Mouse (Mus musculus): ENCODE results near the gene Chic1. TPM values are rescaled to one million over a fixed set of nuclear protein-coding genes. Genes with fewer than 3 reads are reported as not detected.

The Chic1 gene
- total RNA-seq (2014; rRNA removed) (9.7 and 13.7 TPM in 2 replicates), polyA plus RNA-seq (2015; fragmentation: Nextera tagmentation; extraction: Ambion mirVana) (3.3 and 5.1 TPM in 2 replicates)

DNA sequence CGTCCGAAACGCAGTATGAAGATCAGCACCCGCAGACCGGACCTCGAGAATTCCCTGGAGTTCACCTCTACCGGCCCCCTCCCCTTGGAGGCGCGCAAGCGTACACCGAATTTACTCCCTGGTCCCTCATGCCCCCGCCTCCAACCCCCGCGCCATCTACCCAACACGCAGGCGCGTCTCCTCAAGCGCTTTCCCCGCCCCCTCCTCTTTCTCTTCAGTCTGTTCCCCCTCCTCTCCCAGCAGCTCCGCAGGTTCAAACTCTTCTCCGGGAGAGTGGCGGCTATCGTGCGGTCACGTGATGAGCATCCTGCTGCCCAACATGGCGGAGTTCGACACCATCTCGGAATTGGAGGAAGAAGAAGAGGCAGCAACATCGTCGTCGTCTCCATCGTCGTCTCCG lies at the start of gene Chic1:
TSS of gene Chic1 (plus strand) at position 190 of the 400 bp plus-strand sequence.
- DNase-seq (ENCODE audit: low spot score) (peak; percentile 92), ATAC-seq (ENCODE audit: low FRiP score) (peak; percentile 97)
- peak within 1 kb of the TSS; percentile 74 for H3K27ac ChIP-seq (ENCODE audit: low read depth, low read length)
- no peak for TF ChIP-seq CTCF (IDR thresholded peaks at IDR 0.05)
- WGBS = 16% methylated on average over 34 of the region's 34 CpGs
- no peaks in the 10 kb centered on the region for H3K36me3 ChIP-seq (ENCODE audit: insufficient read depth, low read length)
- H3K4me3 ChIP-seq (ENCODE audit: low read depth, low read length) = peak within 1 kb of the TSS; percentile 54
- peaks cover 20% of the 10 kb centered on the region; the same call in 1 of the 2 replicates for H3K27me3 ChIP-seq (ENCODE audit: insufficient read depth, low read length)
- H3K9ac ChIP-seq (replicated peaks; ENCODE audit: low read length, poor library complexity, severe bottlenecking) = peak within 1 kb of the TSS; percentile 81
- H3K9me3 ChIP-seq (ENCODE audit: low read length) = no peaks in the 10 kb centered on the region
- peak within 1 kb of the TSS; percentile 44 for H3K4me2 ChIP-seq (ENCODE audit: low read depth, low read length, poor library complexity, severe bottlenecking)
- H3K4me1 ChIP-seq (ENCODE audit: insufficient read depth, low read length) = no peaks in the 10 kb centered on the region

- no peaks in the 10 kb centered on the region for H3K9me3 ChIP-seq (ENCODE audit: low read length)
- WGBS = 74% methylated on average over 1 of the region's 1 CpGs
Measured at GRCm38 (mm10) chrX:103308262-103308661, 48.0 kb upstream of the Chic1 start.

GRCm38 (mm10) chrX:103311723-103312122 lies 44.6 kb upstream of the Chic1 start:
- ATAC-seq (ENCODE audit: low FRiP score) (no peak), DNase-seq (ENCODE audit: low spot score) (no peak)
- no peak overlapping the region for H3K4me3 ChIP-seq (ENCODE audit: low read depth, low read length)
- H3K4me1 ChIP-seq (ENCODE audit: insufficient read depth, low read length) = no peaks in the 10 kb centered on the region
- WGBS = 94% methylated on average over 3 of the region's 3 CpGs
- no peak overlapping the region for H3K9ac ChIP-seq (replicated peaks; ENCODE audit: low read length, poor library complexity, severe bottlenecking)
- no peaks in the 10 kb centered on the region for H3K36me3 ChIP-seq (ENCODE audit: insufficient read depth, low read length)
- H3K27me3 ChIP-seq (ENCODE audit: insufficient read depth, low read length) = peaks cover 8% of the 10 kb centered on the region; the same call in 1 of the 2 replicates
- TF ChIP-seq CTCF (IDR thresholded peaks at IDR 0.05) = no peak
- no peak overlapping the region for H3K4me2 ChIP-seq (ENCODE audit: low read depth, low read length, poor library complexity, severe bottlenecking)
- no peak overlapping the region for H3K27ac ChIP-seq (ENCODE audit: low read depth, low read length)
- H3K9me3 ChIP-seq (ENCODE audit: low read length) = no peaks in the 10 kb centered on the region

More at GRCm38 (mm10) chrX:103308262-103308661, 48.0 kb upstream of the Chic1 start:
- no peaks in the 10 kb centered on the region for H3K36me3 ChIP-seq (ENCODE audit: insufficient read depth, low read length)
- H3K4me2 ChIP-seq (ENCODE audit: low read depth, low read length, poor library complexity, severe bottlenecking) = no peak overlapping the region
- no peak overlapping the region for H3K4me3 ChIP-seq (ENCODE audit: low read depth, low read length)
- H3K27ac ChIP-seq (ENCODE audit: low read depth, low read length) = no peak overlapping the region
- no peaks in the 10 kb centered on the region for H3K4me1 ChIP-seq (ENCODE audit: insufficient read depth, low read length)
- TF ChIP-seq CTCF (IDR thresholded peaks at IDR 0.05) = no peak
- no peak overlapping the region for H3K9ac ChIP-seq (replicated peaks; ENCODE audit: low read length, poor library complexity, severe bottlenecking)
- ATAC-seq (ENCODE audit: low FRiP score) (no peak), DNase-seq (ENCODE audit: low spot score) (no peak)
- peaks cover 11% of the 10 kb centered on the region; the same call in 1 of the 2 replicates for H3K27me3 ChIP-seq (ENCODE audit: insufficient read depth, low read length)

DNA sequence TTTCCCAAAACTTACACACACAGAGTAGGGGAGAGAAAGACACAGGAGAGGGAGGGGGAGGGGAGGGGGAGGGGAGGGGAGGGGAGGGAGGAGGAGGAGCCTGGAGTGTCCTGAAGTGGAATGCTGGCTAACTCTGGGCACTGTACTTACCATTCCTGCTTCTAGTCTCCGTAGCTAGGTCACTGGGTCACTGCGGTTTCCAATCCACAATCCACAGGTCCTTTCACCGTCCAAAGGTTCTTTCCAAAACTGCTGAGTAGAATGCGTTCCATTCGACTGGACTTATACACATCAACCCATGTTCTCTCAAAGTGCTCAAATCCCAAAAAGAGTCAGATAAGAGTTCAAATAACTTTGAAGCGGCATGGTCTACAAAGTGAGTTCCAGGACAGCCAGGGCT lies 42.1 kb upstream of the Chic1 start:
- TF ChIP-seq CTCF (IDR thresholded peaks at IDR 0.05) = no peak
- Histone ChIP-seq H3K4me2 (ENCODE audit: low read depth, low read length, poor library complexity, severe bottlenecking) (no peak overlapping the region), H3K4me3 (ENCODE audit: low read depth, low read length) (no peak overlapping the region), H3K36me3 (ENCODE audit: insufficient read depth, low read length) (no peaks in the 10 kb centered on the region), H3K9ac (replicated peaks; ENCODE audit: low read length, poor library complexity, severe bottlenecking) (no peak overlapping the region), H3K9me3 (ENCODE audit: low read length) (no peaks in the 10 kb centered on the region), H3K27ac (ENCODE audit: low read depth, low read length) (no peak overlapping the region), H3K27me3 (ENCODE audit: insufficient read depth, low read length) (peaks cover 16% of the 10 kb centered on the region; the same call in 1 of the 2 replicates), H3K4me1 (ENCODE audit: insufficient read depth, low read length) (no peaks in the 10 kb centered on the region)
- ATAC-seq (ENCODE audit: low FRiP score) = no peak
- WGBS = 79% methylated on average over 6 of the region's 6 CpGs
- DNase-seq (ENCODE audit: low spot score) = no peak

DNA sequence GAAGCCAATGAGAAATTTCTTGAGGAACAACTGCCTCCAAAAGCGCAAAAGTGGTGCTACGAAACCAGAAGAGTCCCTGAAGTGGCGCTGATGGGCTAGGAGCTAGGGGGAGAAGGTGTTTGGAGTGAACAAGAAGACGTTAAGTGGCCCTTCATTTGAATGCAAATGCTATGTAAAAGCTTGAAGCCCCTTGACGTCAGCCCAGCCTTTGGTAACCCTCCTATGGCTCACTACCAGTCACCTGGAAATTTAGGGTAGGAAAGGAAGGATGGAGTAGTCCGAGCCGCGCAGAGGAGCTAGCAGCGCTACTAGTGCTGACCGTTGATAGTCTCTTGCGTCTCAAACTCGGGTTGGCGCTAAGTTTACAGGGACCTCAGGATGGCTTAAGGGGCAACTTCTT lies 35.1 kb upstream of the Chic1 start, which contains the start of gene Cdx4:
TSS of gene Cdx4 (plus strand) at position 253 of the 400 bp plus-strand sequence.
- no peak within 1 kb of the TSS for H3K27ac ChIP-seq (ENCODE audit: low read depth, low read length)
- ATAC-seq (ENCODE audit: low FRiP score) (no peak), DNase-seq (ENCODE audit: low spot score) (no peak)
- no peak within 1 kb of the TSS for H3K9ac ChIP-seq (replicated peaks; ENCODE audit: low read length, poor library complexity, severe bottlenecking)
- 31% methylated on average over 13 of the region's 13 CpGs for WGBS
- peak within 1 kb of the TSS; percentile 22 for H3K4me3 ChIP-seq (ENCODE audit: low read depth, low read length)
- no peaks in the 10 kb centered on the region for H3K9me3 ChIP-seq (ENCODE audit: low read length)
- H3K4me2 ChIP-seq (ENCODE audit: low read depth, low read length, poor library complexity, severe bottlenecking) = peak within 1 kb of the TSS; percentile 37
- peaks cover 48% of the 10 kb centered on the region for H3K27me3 ChIP-seq (ENCODE audit: insufficient read depth, low read length)
- H3K36me3 ChIP-seq (ENCODE audit: insufficient read depth, low read length) = no peaks in the 10 kb centered on the region
- no peaks in the 10 kb centered on the region for H3K4me1 ChIP-seq (ENCODE audit: insufficient read depth, low read length)
- TF ChIP-seq CTCF (IDR thresholded peaks at IDR 0.05) = no peak

DNA sequence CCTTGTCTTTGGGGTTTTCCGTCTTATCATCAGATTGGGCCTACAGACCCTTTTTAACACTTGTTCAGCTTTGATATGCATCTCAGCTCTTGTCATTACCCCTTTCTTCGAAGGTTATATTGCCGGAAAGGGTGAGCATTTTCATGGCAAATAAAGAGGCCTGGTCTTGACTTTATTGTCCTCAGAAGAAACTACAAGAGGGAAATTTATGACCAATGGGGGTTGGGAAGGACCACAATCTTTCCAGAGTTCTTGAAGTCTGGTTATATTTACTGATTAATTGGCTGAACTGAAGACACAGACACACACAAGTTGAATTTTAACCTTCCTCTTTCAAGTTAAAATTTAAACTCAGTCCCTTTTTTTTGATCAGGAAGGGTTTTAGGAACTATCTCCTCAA lies 30.4 kb upstream of the Chic1 start:
- no peak overlapping the region for H3K4me3 ChIP-seq (ENCODE audit: low read depth, low read length)
- no peaks in the 10 kb centered on the region for H3K9me3 ChIP-seq (ENCODE audit: low read length)
- no peak overlapping the region for H3K9ac ChIP-seq (replicated peaks; ENCODE audit: low read length, poor library complexity, severe bottlenecking)
- ATAC-seq (ENCODE audit: low FRiP score) (no peak), DNase-seq (ENCODE audit: low spot score) (no peak)
- peaks cover 36% of the 10 kb centered on the region for H3K27me3 ChIP-seq (ENCODE audit: insufficient read depth, low read length)
- no peak overlapping the region for H3K27ac ChIP-seq (ENCODE audit: low read depth, low read length)
- TF ChIP-seq CTCF (IDR thresholded peaks at IDR 0.05) = no peak
- no peaks in the 10 kb centered on the region for H3K36me3 ChIP-seq (ENCODE audit: insufficient read depth, low read length)
- 77% methylated on average over 3 of the region's 3 CpGs for WGBS
- H3K4me1 ChIP-seq (ENCODE audit: insufficient read depth, low read length) = no peaks in the 10 kb centered on the region
- H3K4me2 ChIP-seq (ENCODE audit: low read depth, low read length, poor library complexity, severe bottlenecking) = no peak overlapping the region

All from midbrain, postnatal 0 days (tissue).